Mouse (Mus musculus) embryonic facial prominence, embryonic 14.5 days (tissue): ENCODE data around the gene Arid5b. TPM values are rescaled to one million over a fixed set of nuclear protein-coding genes. Genes with fewer than 3 reads are reported as not detected.

Experiments used
- ATAC-seq: fragments of 200-750 bp; cut with Nextera tagmentation; 2 replicates; pipeline ENCODE4 v1.8.0; 2017; ENCODE audit warnings: low read depth, moderate number of reproducible peaks, moderate TSS enrichment
- DNase-seq: peaks from one replicate; pipeline ENCODE4 v3.0.0-alpha.2; 2015; ENCODE audit warnings: low spot score
- H3K27ac ChIP-seq: fragments of 300-500 bp; sonication (generic); replicated peaks from 2 replicates; pipeline ENCODE4 v1.5.1; 2014; ENCODE audit warnings: low read depth, mild to moderate bottlenecking, low read length, moderate library complexity
- H3K27me3 ChIP-seq: fragments of 300-500 bp; sonication (generic); replicated peaks from 2 replicates; pipeline ENCODE4 v1.6.1; 2014; ENCODE audit warnings: low read length; ENCODE audit not compliant: control insufficient read depth, insufficient read depth
- H3K36me3 ChIP-seq: fragments of 300-500 bp; sonication (generic); 2 replicates; pipeline ENCODE4 v1.6.1; 2014; ENCODE audit warnings: low read length, mixed read lengths; ENCODE audit not compliant: control insufficient read depth, insufficient read depth
- H3K4me1 ChIP-seq: fragments of 300-500 bp; sonication (generic); 2 replicates; pipeline ENCODE4 v1.6.1; 2014; ENCODE audit warnings: antibody characterized with exemption, low read length; ENCODE audit not compliant: control insufficient read depth, insufficient read depth
- H3K4me2 ChIP-seq: fragments of 300-500 bp; sonication (generic); 2 replicates; pipeline ENCODE4 v1.6.1; 2014; ENCODE audit warnings: low read depth, mild to moderate bottlenecking, low read length, moderate library complexity, mixed read lengths
- H3K4me3 ChIP-seq: fragments of 300-500 bp; sonication (generic); 2 replicates; pipeline ENCODE4 v1.5.1; 2014; ENCODE audit warnings: low read depth, mild to moderate bottlenecking, low read length
- H3K9ac ChIP-seq: fragments of 300-500 bp; sonication (generic); 2 replicates; pipeline ENCODE4 v1.6.1; 2014; ENCODE audit warnings: low read depth, mild to moderate bottlenecking, low read length, moderate library complexity, mixed read lengths
- H3K9me3 ChIP-seq: fragments of 300-500 bp; sonication (generic); 2 replicates; pipeline ENCODE4 v1.6.1; 2016; ENCODE audit warnings: low read length; ENCODE audit not compliant: control insufficient read depth
- WGBS: fragments of 180-500 bp; shearing (Covaris S2); extraction: QIAGEN DNeasy Blood & Tissue Kit; methylation state at CpG from one replicate; pipeline ENCODE4 v1.1.7; 2014; 5-methylcytosine and 5-hydroxymethylcytosine counted together
- polyA plus RNA-seq: library from polyadenylated mRNA; unstranded; fragments of >200 nt; fragmentation: Nextera tagmentation; extraction: Ambion mirVana; gene quantifications from 2 replicates; pipeline ENCODE4 v1.2.1, GENCODE M21; 2014

Arid5b gene
- polyA plus RNA-seq, 1 experiment from 2014 or later = 34.4 TPM

- no peak overlapping the region for H3K4me3 ChIP-seq
- peaks cover 9% of the 10 kb centered on the region; the same call in 1 of the 2 replicates for H3K9me3 ChIP-seq
- H3K27ac ChIP-seq = peak overlapping the region; percentile 57
- H3K4me2 ChIP-seq = no peak overlapping the region
- ATAC-seq (peak; percentile 64; the same call in 1 of the 2 replicates), DNase-seq (peak; percentile 42)
- 67% methylated on average over 6 of the region's 6 CpGs for WGBS
- H3K36me3 ChIP-seq = peaks cover 7% of the 10 kb centered on the region; the same call in 1 of the 2 replicates
- 0 out of 2 replicates have a peak overlapping the region, but pooled peaks have one; percentile 16 for H3K9ac ChIP-seq
- peaks cover 23% of the 10 kb centered on the region for H3K4me1 ChIP-seq
- H3K27me3 ChIP-seq = no peaks in the 10 kb centered on the region
These were observed 130.0 kb downstream of the Arid5b start for GRCm38 (mm10) chr10:68148495-68148894.

GRCm38 (mm10) chr10:68147730-68148129 is 130.8 kb downstream of the Arid5b start:
- Histone ChIP-seq H3K4me1 (peaks cover 23% of the 10 kb centered on the region), H3K27me3 (no peaks in the 10 kb centered on the region), H3K4me2 (no peak overlapping the region), H3K27ac (peak overlapping the region; percentile 57), H3K4me3 (no peak overlapping the region), H3K36me3 (peaks cover 7% of the 10 kb centered on the region; the same call in 1 of the 2 replicates), H3K9ac (no peak overlapping the region), H3K9me3 (peaks cover 9% of the 10 kb centered on the region; the same call in 1 of the 2 replicates)
- no peak for ATAC-seq
- DNase-seq = peak; percentile 55
- WGBS = 38% methylated on average over 6 of the region's 6 CpGs

DNA sequence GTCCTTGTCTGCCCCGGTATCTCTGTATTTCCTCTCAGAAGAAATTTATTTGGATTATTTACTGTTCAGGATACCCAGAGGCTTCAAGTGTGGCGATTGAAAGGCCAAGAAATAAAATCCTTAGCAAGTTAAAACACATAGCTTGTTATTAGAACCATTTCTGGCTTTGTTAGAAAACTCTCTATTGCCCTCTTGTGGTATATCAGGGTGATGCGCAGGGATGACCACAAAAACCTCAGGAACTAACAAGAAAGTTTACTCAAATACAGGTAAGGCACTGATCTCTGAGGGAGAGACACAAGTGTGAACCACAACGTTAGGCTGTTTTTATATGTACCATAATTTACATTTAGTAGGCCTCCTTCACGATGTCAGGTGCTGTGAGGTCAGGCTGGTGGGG is 131.7 kb downstream of the Arid5b start:
- peaks cover 23% of the 10 kb centered on the region for H3K4me1 ChIP-seq
- ATAC-seq = no peak
- peak; percentile 65 for DNase-seq
- H3K9me3 ChIP-seq = peaks cover 5% of the 10 kb centered on the region; the same call in 1 of the 2 replicates
- no peak overlapping the region for H3K9ac ChIP-seq
- 9% methylated on average over 5 of the region's 5 CpGs for WGBS
- peaks cover 3% of the 10 kb centered on the region; the same call in 1 of the 2 replicates for H3K36me3 ChIP-seq
- no peaks in the 10 kb centered on the region for H3K27me3 ChIP-seq
- no peak overlapping the region for H3K27ac ChIP-seq
- H3K4me3 ChIP-seq = no peak overlapping the region
- no peak overlapping the region for H3K4me2 ChIP-seq

DNA sequence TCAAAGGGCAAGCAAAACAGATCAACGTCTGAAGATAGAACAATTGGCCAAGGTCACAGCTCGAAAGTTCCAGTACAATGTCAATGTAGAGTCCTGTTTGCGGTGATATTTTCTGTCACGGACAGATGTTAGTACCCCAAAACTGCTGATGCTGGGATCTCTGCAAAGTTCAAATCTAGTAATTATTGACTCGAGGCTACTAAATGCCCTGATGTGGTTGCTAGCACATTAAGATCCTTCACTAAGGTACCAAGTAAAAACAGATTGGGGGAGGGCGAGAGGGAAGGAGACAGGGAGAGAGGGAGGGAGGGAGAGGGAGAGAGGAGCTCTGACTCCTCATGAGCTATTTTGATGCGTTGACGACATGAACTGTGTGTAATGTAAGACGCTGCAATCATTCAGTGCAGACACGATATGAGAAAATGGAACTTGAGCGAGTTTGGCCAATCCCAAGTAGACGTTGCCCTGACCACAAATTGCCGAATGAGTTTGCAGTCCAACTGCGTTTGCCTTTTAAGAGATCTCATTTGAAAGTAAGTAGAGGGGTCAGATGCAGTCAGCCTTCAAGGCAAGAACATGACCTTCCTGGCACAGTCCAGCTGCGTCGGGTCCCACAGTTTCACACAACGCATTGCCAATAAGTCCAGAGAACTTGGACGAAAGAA is 133.1 kb downstream of the Arid5b start:
- ATAC-seq = 0 out of 2 replicates have a peak, but pooled peaks have one; percentile 23
- Histone ChIP-seq H3K9me3 (no peaks in the 10 kb centered on the region), H3K4me3 (no peak overlapping the region), H3K4me2 (no peak overlapping the region), H3K27me3 (no peaks in the 10 kb centered on the region), H3K36me3 (no peaks in the 10 kb centered on the region), H3K4me1 (peaks cover 23% of the 10 kb centered on the region), H3K27ac (no peak overlapping the region), H3K9ac (no peak overlapping the region)
- 63% methylated on average over 18 of the region's 18 CpGs for WGBS
- DNase-seq = peak; percentile 78

- ATAC-seq (no peak), DNase-seq (no peak)
- no peaks in the 10 kb centered on the region for H3K27me3 ChIP-seq
- no peaks in the 10 kb centered on the region for H3K9me3 ChIP-seq
- 0 out of 2 replicates have a peak, but pooled peaks cover 6% of the 10 kb centered on the region for H3K36me3 ChIP-seq
- no peak overlapping the region for H3K27ac ChIP-seq
- no peak overlapping the region for H3K4me3 ChIP-seq
- H3K4me1 ChIP-seq = peaks cover 13% of the 10 kb centered on the region
- H3K4me2 ChIP-seq = no peak overlapping the region
- no peak overlapping the region for H3K9ac ChIP-seq
- WGBS = 78% methylated on average over 4 of the region's 4 CpGs
These were observed 136.0 kb downstream of the Arid5b start for GRCm38 (mm10) chr10:68142501-68142900.

DNA sequence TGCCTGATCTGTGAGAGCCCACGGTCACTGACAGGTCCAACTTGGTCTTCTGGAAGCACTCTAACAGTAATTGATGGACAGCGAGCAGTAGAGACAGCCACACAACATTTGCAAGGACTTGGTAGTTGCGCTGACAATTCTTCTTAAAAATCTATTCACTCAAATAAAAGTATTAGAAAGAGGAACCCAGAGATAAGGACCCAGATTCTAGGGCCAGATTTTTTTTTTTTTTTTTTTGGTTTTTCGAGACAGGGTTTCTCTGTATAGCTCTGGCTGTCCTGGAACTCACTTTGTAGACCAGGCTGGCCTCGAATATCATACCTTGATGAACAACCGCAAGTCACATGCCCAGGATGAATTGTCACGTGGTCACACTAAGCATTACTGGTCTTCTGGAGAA is 137.0 kb downstream of the Arid5b start:
- no peak for DNase-seq
- WGBS = 87% methylated on average over 7 of the region's 7 CpGs
- H3K36me3 ChIP-seq = 0 out of 2 replicates have a peak, but pooled peaks cover 6% of the 10 kb centered on the region
- H3K27me3 ChIP-seq = no peaks in the 10 kb centered on the region
- ATAC-seq = no peak
- no peak overlapping the region for H3K9ac ChIP-seq
- H3K9me3 ChIP-seq = no peaks in the 10 kb centered on the region
- H3K4me2 ChIP-seq = no peak overlapping the region
- no peak overlapping the region for H3K4me3 ChIP-seq
- H3K4me1 ChIP-seq = peaks cover 21% of the 10 kb centered on the region
- H3K27ac ChIP-seq = no peak overlapping the region

DNA sequence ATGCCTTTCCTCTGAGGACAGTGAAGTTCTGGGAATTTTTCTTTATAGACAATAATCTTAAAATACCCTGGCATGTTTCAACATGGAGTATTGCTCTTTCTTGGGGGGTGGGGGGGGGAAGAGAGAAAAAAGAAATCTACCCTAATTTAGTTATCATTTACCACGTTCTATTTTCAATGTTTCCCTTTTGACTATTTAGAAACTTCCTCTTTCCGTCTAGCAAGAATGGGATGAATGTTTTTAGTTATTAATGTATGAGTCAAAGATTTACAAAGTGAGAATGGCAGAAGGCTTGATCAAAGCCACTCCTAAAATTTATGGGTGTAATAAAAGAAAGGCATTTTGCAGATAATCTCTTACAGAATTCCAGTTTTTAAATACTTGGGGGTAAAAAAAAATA is 137.7 kb downstream of the Arid5b start:
- no peak overlapping the region for H3K4me3 ChIP-seq
- no peaks in the 10 kb centered on the region for H3K27me3 ChIP-seq
- DNase-seq (no peak), ATAC-seq (no peak)
- H3K4me2 ChIP-seq = no peak overlapping the region
- H3K4me1 ChIP-seq = peaks cover 23% of the 10 kb centered on the region
- H3K36me3 ChIP-seq = 0 out of 2 replicates have a peak, but pooled peaks cover 6% of the 10 kb centered on the region
- no peak overlapping the region for H3K9ac ChIP-seq
- H3K9me3 ChIP-seq = no peaks in the 10 kb centered on the region
- H3K27ac ChIP-seq = no peak overlapping the region
- 43% methylated on average over 2 of the region's 2 CpGs for WGBS

DNA sequence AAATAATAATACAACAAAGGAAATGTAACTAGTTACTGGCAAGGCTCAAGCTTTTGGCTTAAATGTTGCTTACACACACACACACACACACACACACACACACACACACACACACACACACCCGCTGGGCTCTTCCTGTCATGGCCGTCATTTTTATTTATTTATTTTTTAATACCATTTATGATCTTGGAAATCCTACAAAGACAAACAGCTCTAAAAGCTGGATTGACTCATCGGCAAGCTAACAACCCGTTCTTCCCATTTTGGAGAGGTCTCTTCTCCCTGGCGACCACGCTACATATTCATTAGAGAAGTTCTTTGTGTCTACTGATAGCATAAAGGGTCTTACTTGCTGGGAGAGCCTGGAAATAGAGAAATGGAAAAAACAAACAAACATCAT is 138.2 kb downstream of the Arid5b start:
- no peaks in the 10 kb centered on the region for H3K27me3 ChIP-seq
- H3K36me3 ChIP-seq = 0 out of 2 replicates have a peak, but pooled peaks cover 6% of the 10 kb centered on the region
- ATAC-seq (no peak), DNase-seq (no peak)
- H3K4me3 ChIP-seq = no peak overlapping the region
- H3K9me3 ChIP-seq = no peaks in the 10 kb centered on the region
- H3K27ac ChIP-seq = no peak overlapping the region
- no peak overlapping the region for H3K4me2 ChIP-seq
- H3K9ac ChIP-seq = no peak overlapping the region
- peaks cover 23% of the 10 kb centered on the region for H3K4me1 ChIP-seq
- 77% methylated on average over 6 of the region's 6 CpGs for WGBS

DNA sequence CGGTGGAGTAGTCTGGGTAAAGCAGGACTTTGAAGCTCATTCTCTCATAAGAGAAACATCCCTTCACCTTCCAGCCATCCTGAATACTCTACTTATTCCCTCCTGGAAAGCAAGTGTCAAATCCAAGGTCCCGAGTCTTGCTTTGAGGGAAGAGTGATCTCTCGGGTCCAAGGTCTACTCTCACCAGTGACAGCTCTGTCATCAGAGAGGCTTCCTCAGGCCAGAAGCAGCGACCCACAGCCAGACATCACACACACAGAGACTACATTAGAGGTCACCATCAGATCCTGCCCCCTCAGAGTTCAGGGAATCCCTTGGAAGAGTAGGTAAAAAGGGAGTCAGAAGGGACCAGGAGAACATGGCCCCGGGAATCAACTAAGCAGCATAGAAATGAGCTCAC is 140.4 kb downstream of the Arid5b start:
- peaks cover 15% of the 10 kb centered on the region for H3K36me3 ChIP-seq
- H3K4me2 ChIP-seq = no peak overlapping the region
- H3K9ac ChIP-seq = no peak overlapping the region
- DNase-seq = no peak
- no peaks in the 10 kb centered on the region for H3K9me3 ChIP-seq
- ATAC-seq = no peak
- peaks cover 20% of the 10 kb centered on the region for H3K4me1 ChIP-seq
- no peaks in the 10 kb centered on the region for H3K27me3 ChIP-seq
- no peak overlapping the region for H3K4me3 ChIP-seq
- H3K27ac ChIP-seq = no peak overlapping the region
- 92% methylated on average over 5 of the region's 5 CpGs for WGBS
